Mouse (Mus musculus) lung, adult 2 months (tissue): ENCODE results near the gene Cactin.

Source experiments
- CTCF ChIP-seq: fragments of 200-500 bp; IDR thresholded peaks from 2 replicates; pipeline ENCODE4 v1.5.1; 2011; ENCODE audit warnings: mild to moderate bottlenecking, low read length, control low read depth; ENCODE audit not compliant: insufficient read depth
- POLR2A ChIP-seq: fragments of 200-500 bp; IDR thresholded peaks from 2 replicates; pipeline ENCODE4 v1.6.1; 2011; ENCODE audit warnings: low read depth, mild to moderate bottlenecking, control low read depth, low read length, borderline replicate concordance; ENCODE audit errors: extremely low read depth

DNA sequence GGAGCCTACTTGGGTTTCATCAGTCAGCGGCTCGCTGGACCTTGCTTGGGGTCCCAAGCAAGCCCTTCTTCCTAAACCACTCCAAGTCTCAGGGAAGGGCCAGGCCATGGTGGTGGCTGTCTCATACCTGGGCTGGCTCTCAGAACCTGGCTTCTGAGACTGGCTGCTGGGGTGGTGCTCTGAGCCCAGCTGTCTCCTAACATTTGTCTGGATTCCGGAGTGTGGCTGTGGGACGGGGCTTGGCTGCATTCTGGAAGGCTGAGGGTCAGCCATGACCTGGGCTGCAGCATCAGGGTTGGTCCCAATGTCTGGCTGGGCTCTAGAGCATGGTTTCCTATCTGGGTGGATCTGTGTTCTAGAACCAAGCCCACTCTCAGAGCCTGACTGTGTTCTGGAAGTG, 15.7 kb downstream of the Cactin start:
- TF ChIP-seq POLR2A (no peak), CTCF (no peak)
